Mouse (Mus musculus): ENCODE measurements at regions not wholly inside any gene's neighbourhood (a gene's known extent, or its start where the extent isn't known, plus 50 kb on each side); places are given as distances from the start of the nearest gene placed in this dataset.

- no peak for TF ChIP-seq CTCF (IDR thresholded peaks at IDR 0.05; ENCODE audit: borderline replicate concordance, control insufficient read depth, extremely low read depth, insufficient read depth, low read length, poor library complexity)
- no peak for TF ChIP-seq POLR2A (IDR thresholded peaks at IDR 0.05; ENCODE audit: control insufficient read depth, extremely low read depth, insufficient read depth, low read length, poor library complexity)
Observed at GRCm38 (mm10) chrX:99332457-99332770, 138.7 kb downstream of the Pja1 start.
